Mouse (Mus musculus) Patski (cell line): ENCODE results near the gene Cd3e. TPM values are rescaled to one million over a fixed set of nuclear protein-coding genes. Genes with fewer than 3 reads are reported as not detected.
A peak's percentile ranks its signal among the peaks of the same experiment; 100 is the strongest.

Experiments
- ATAC-seq: fragments of 100-300 bp; one replicate; pipeline ENCODE4 v1.8.0; 2021
- CTCF ChIA-PET: fragments of 350-600 bp; sonication (Branson Sonifier 250); formaldehyde crosslinking; loops from one replicate; lab custom pipeline; 2022; ENCODE audit warnings: inconsistent platforms; lab: Charles Lee
- POLR2A ChIA-PET: fragments of 350-600 bp; sonication (Branson Sonifier 250); formaldehyde crosslinking; loops from one replicate; lab custom pipeline; 2022; ENCODE audit warnings: antibody characterized with exemption, inconsistent platforms; lab: Charles Lee
- DNase-seq: peaks from one replicate; pipeline ENCODE4 v3.0.0-alpha.2; 2011; ENCODE audit warnings: low read depth, low spot score
- H3K27me3 ChIP-seq: fragments of 371-371 bp; one replicate; pipeline ENCODE4 v1.5.1; 2021
- CTCF ChIP-seq: fragments of 100-300 bp; IDR thresholded peaks from one replicate; pipeline ENCODE4 v1.5.1; 2021
- in situ Hi-C: fragments of 300-500 bp; cut with MboI; formaldehyde crosslinking; loops from 3 replicates; pipeline ENCODE4 v1.11.1; 2018; ENCODE audit warnings: low pct_unique_long_range_greater_than_20kb, mixed read lengths
- polyA plus RNA-seq: library from polyadenylated mRNA; unstranded; gene quantifications from one replicate; pipeline ENCODE4 v1.2.3, GENCODE M21; 2021

Gene Cd3e
- polyA plus RNA-seq, 1 experiment from 2014 or later, result not detected

DNA sequence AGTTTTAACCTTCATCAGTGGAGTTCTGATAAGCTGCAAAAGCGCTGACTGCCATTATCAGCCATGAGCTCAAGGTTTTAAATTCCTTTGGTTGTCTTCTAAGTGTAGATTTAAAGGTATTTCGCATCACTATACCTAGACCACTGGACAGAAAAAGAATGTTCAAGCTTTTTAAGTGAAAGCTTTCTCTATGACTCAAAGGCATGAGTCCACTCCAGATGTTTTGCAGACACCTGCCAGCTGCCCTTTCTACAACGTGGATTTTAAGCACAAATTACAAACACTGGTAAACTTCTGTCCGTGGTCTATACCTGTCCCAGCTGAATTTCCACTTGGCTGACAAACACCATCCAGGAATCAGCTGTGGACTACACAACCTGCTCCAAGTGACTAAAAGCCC, 14.5 kb downstream of the Cd3e start:
- no peak for DNase-seq
- ChIA-PET POLR2A (no interaction called here), CTCF (no interaction called here)
- in situ Hi-C loops, result no loop called here
- no peak for ATAC-seq
- H3K27me3 ChIP-seq, result peaks cover 44% of the 10 kb centered on the region
- no peak for TF ChIP-seq CTCF

GRCm38 (mm10) chr9:44993268-44993667, 16.2 kb downstream of the Cd3e start:
- DNase-seq, result peak; percentile 61
- peaks cover 42% of the 10 kb centered on the region for H3K27me3 ChIP-seq
- in situ Hi-C loops, result no loop called here
- CTCF ChIA-PET, result interaction anchor here (1.7 kb wide), 1 partner anchor 8 kb away, joined by 3 read pairs; no protein-coding TSS in a partner anchor
- TF ChIP-seq CTCF, result no peak
- no peak for ATAC-seq
- POLR2A ChIA-PET, result interaction anchor here (0.9 kb wide), 1 partner anchor 14 kb away, joined by 3 read pairs; no protein-coding TSS in a partner anchor

- no peak for TF ChIP-seq CTCF
- H3K27me3 ChIP-seq, result peaks cover 37% of the 10 kb centered on the region
- ChIA-PET POLR2A (no interaction called here), CTCF (no interaction called here)
- DNase-seq (no peak), ATAC-seq (no peak)
- in situ Hi-C loops, result no loop called here
These were observed 17.2 kb downstream of the Cd3e start for GRCm38 (mm10) chr9:44992271-44992670.

DNA sequence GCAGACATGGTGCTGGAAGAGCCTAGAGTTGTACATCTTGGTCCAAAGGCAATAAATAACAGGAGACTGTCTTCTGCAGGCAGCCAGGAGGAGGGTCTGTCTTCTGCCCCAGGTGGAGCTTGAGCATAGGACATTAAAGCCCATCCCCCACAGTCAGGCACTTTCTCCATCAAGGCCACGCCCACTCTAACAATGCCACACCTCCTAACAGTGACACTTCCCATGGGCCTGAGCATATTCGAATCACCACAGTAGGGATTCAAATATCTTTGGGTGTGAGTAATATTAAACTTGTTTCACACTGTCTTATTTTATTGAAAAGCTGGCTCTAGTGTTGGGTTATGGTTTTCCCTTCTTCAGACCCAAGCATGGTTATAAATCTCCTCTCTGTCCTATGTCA, 17.6 kb downstream of the Cd3e start:
- DNase-seq, result no peak
- POLR2A ChIA-PET, result no interaction called here
- CTCF ChIA-PET, result no interaction called here

DNA sequence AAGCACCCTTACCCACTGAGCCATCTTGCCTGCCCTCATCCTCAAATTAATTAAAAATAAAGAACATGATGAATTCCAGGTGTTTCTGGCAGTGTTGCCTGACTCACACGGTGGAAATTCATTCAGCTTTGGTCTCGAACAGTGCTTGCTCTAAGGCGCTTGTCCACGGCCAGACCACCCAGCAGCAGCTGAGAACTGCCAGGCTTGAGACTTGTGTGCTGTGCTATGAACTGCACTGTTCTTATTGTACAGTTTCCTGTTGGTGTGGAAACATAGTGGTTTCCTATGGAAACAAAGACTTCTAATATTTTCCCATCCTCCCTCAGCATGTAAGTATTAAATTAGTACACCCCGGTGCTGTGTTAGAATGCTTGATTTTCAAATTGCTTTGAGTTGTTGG, 22.5 kb downstream of the Cd3e start:
- in situ Hi-C loops, result no loop called here
- ChIA-PET POLR2A (no interaction called here), CTCF (no interaction called here)
- no peak for DNase-seq
- TF ChIP-seq CTCF, result no peak
- no peak for ATAC-seq
- H3K27me3 ChIP-seq, result peaks cover 59% of the 10 kb centered on the region

More for the DNA sequence above, 17.6 kb downstream of the Cd3e start:
- no peak for ATAC-seq
- no peak for TF ChIP-seq CTCF
- in situ Hi-C loops, result no loop called here
- peaks cover 38% of the 10 kb centered on the region for H3K27me3 ChIP-seq

GRCm38 (mm10) chr9:44986242-44986781, 23.1 kb downstream of the Cd3e start:
- CTCF ChIA-PET, result no interaction called here
- peaks cover 66% of the 10 kb centered on the region for H3K27me3 ChIP-seq
- no peak for DNase-seq
- POLR2A ChIA-PET, result no interaction called here
- TF ChIP-seq CTCF, result no peak
- in situ Hi-C loops, result no loop called here
- ATAC-seq, result no peak

GRCm38 (mm10) chr9:44985721-44986161, 23.7 kb downstream of the Cd3e start:
- in situ Hi-C loops, result no loop called here
- ChIA-PET CTCF (interaction anchor here (1.0 kb wide), 1 partner anchor 8 kb away, joined by 3 read pairs; no protein-coding TSS in a partner anchor), POLR2A (no interaction called here)
- ATAC-seq (no peak), DNase-seq (no peak)
- H3K27me3 ChIP-seq, result peaks cover 69% of the 10 kb centered on the region
- no peak for TF ChIP-seq CTCF

- no peak for ATAC-seq
- TF ChIP-seq CTCF, result no peak
- ChIA-PET CTCF (no interaction called here), POLR2A (no interaction called here)
- peaks cover 79% of the 10 kb centered on the region for H3K27me3 ChIP-seq
- in situ Hi-C loops, result no loop called here
- DNase-seq, result no peak
These were observed 26.4 kb downstream of the Cd3e start for GRCm38 (mm10) chr9:44983001-44983400.

- ChIA-PET POLR2A (no interaction called here), CTCF (no interaction called here)
- H3K27me3 ChIP-seq, result peaks cover 80% of the 10 kb centered on the region
- DNase-seq, result no peak
- in situ Hi-C loops, result no loop called here
- ATAC-seq, result no peak
- TF ChIP-seq CTCF, result no peak
These were observed 26.9 kb downstream of the Cd3e start for GRCm38 (mm10) chr9:44982531-44982930.

DNA sequence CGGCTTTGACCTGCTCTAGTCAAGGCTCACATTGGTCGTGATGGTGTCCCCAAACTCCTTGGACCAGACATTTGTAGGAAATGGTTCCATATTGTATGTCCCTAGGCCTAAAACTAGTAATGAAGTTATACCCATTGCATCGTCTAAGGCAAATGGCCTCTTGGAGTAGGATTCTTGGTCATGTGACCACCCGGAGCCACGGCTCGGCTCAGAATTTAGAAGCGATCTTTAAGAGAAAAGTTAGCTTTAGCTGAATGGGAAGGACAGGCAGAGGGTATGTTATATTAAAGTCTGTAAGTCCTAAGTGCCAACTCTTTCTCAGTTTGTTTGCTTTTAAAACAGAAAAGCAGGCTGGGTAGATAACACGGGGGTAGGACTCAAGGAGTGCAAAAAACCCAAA, 27.3 kb downstream of the Cd3e start:
- DNase-seq, result no peak
- in situ Hi-C loops, result no loop called here
- CTCF ChIA-PET, result no interaction called here
- ATAC-seq, result no peak
- POLR2A ChIA-PET, result no interaction called here
- H3K27me3 ChIP-seq, result peaks cover 82% of the 10 kb centered on the region
- no peak for TF ChIP-seq CTCF

GRCm38 (mm10) chr9:44981676-44982075, 27.8 kb downstream of the Cd3e start, which contains the start of gene Cd3d:
Cd3d (plus strand) TSS chr9:44981786.
- TF ChIP-seq CTCF, result no peak
- DNase-seq (no peak), ATAC-seq (no peak)
- peaks cover 80% of the 10 kb centered on the region for H3K27me3 ChIP-seq
- in situ Hi-C loops, result no loop called here
- POLR2A ChIA-PET, result no interaction called here
- CTCF ChIA-PET, result no interaction called here

GRCm38 (mm10) chr9:44981104-44981503, 28.3 kb downstream of the Cd3e start:
- no peak for TF ChIP-seq CTCF
- H3K27me3 ChIP-seq, result peaks cover 86% of the 10 kb centered on the region
- POLR2A ChIA-PET, result no interaction called here
- CTCF ChIA-PET, result no interaction called here
- DNase-seq (no peak), ATAC-seq (no peak)
- in situ Hi-C loops, result no loop called here
